Mouse (Mus musculus) cerebellum, adult 2 months (tissue): ENCODE measurements around the gene Rb1.

Source experiments
- CTCF ChIP-seq: fragments of 200-500 bp; IDR thresholded peaks from 2 replicates; pipeline ENCODE4 v1.5.1; 2011; ENCODE audit warnings: low read depth, mild to moderate bottlenecking, control low read depth, low read length, moderate library complexity, borderline replicate concordance; ENCODE audit not compliant: insufficient read depth
- POLR2A ChIP-seq: fragments of 200-500 bp; IDR thresholded peaks from 2 replicates; pipeline ENCODE4 v1.6.1; 2011; ENCODE audit warnings: low read length, control low read depth, borderline replicate concordance; ENCODE audit not compliant: insufficient read depth

DNA sequence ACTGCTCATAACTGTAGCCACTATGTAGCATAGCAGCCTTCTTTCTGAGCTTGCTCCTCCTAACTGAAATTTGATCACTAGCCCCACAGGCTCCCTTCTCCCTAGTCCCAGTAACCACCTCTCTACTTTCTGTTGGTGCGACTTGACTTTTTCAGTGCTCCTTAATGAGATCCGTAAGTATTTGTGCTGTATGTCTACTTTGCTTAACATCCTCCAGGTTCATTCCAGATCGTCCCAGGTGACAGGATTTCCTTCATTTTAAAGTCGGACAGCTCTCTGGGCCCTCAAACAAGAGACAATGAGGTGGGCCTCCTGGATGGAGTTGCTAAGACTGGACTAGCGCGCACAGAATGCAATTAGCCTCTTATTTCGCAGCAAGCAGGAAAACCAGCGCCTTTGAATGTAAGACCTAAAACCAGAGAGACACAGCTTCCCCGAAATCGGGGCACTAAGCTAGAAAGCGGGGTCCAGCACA is 183.2 kb downstream of the Rb1 start:
- TF ChIP-seq CTCF (no peak), POLR2A (no peak)
